Mouse (Mus musculus) embryonic facial prominence, embryonic 11.5 days (tissue): ENCODE measurements around the gene Cd82. TPM values are rescaled to one million over a fixed set of nuclear protein-coding genes. Genes with fewer than 3 reads are reported as not detected.

Experiments used
- ATAC-seq: fragments of 200-750 bp; cut with Nextera tagmentation; replicated peaks from 2 replicates; pipeline ENCODE4 v1.8.0; 2017; ENCODE audit warnings: low read depth; ENCODE audit not compliant: insufficient number of reproducible peaks, low FRiP score, low TSS enrichment
- DNase-seq: peaks from one replicate; pipeline ENCODE4 v3.0.0-alpha.2; 2015; ENCODE audit warnings: low spot score
- H3K27ac ChIP-seq: fragments of 300-500 bp; sonication (generic); replicated peaks from 2 replicates; pipeline ENCODE4 v1.5.1; 2014; ENCODE audit warnings: mild to moderate bottlenecking, low read depth, low read length, control low read depth
- H3K27me3 ChIP-seq: fragments of 300-500 bp; sonication (generic); 2 replicates; pipeline ENCODE4 v1.6.1; 2014; ENCODE audit warnings: mild to moderate bottlenecking, low read length, moderate library complexity, mixed read lengths; ENCODE audit not compliant: control insufficient read depth, insufficient read depth
- H3K36me3 ChIP-seq: fragments of 300-500 bp; sonication (generic); replicated peaks from 2 replicates; pipeline ENCODE4 v1.6.1; 2014; ENCODE audit warnings: low read depth, mild to moderate bottlenecking, low read length, moderate library complexity, mixed read lengths; ENCODE audit not compliant: control insufficient read depth, insufficient read depth
- H3K4me1 ChIP-seq: fragments of 300-500 bp; sonication (generic); 2 replicates; pipeline ENCODE4 v1.6.1; 2014; ENCODE audit warnings: low read length, mixed read lengths; ENCODE audit not compliant: control insufficient read depth, insufficient read depth
- H3K4me2 ChIP-seq: fragments of 300-500 bp; sonication (generic); 2 replicates; pipeline ENCODE4 v1.6.1; 2014; ENCODE audit warnings: low read depth, mild to moderate bottlenecking, control low read depth, low read length, moderate library complexity
- H3K4me3 ChIP-seq: fragments of 300-500 bp; sonication (generic); 2 replicates; pipeline ENCODE4 v1.5.1; 2014; ENCODE audit warnings: low read depth, low read length, control low read depth
- H3K9ac ChIP-seq: fragments of 300-500 bp; sonication (generic); replicated peaks from 2 replicates; pipeline ENCODE4 v1.6.1; 2014; ENCODE audit warnings: mild to moderate bottlenecking, control low read depth, low read length
- H3K9me3 ChIP-seq: fragments of 300-500 bp; sonication (generic); replicated peaks from 2 replicates; pipeline ENCODE4 v1.6.1; 2016; ENCODE audit warnings: mild to moderate bottlenecking, low read length, inconsistent platforms, mixed read lengths; ENCODE audit not compliant: control insufficient read depth
- WGBS: fragments of 180-500 bp; shearing (Covaris S2); extraction: QIAGEN DNeasy Blood & Tissue Kit; methylation state at CpG from one replicate; pipeline ENCODE4 v1.1.7; 2014; 5-methylcytosine and 5-hydroxymethylcytosine counted together
- polyA plus RNA-seq: library from polyadenylated mRNA; unstranded; fragments of >200 nt; fragmentation: Nextera tagmentation; extraction: Ambion mirVana; gene quantifications from 2 replicates; pipeline ENCODE4 v1.2.1, GENCODE M21; 2014

Gene Cd82
- polyA plus RNA-seq, 1 experiment from 2014 or later: 6.8 TPM

- ATAC-seq (no peak; the same call in 1 of the 2 replicates), DNase-seq (no peak)
- H3K27me3 ChIP-seq: no peaks in the 10 kb centered on the region
- no peaks in the 10 kb centered on the region for H3K9me3 ChIP-seq
- no peaks in the 10 kb centered on the region; the same call in 1 of the 2 replicates for H3K4me1 ChIP-seq
- 86% methylated on average over 7 of the region's 7 CpGs for WGBS
- H3K27ac ChIP-seq: no peak overlapping the region
- no peak overlapping the region for H3K9ac ChIP-seq
- H3K36me3 ChIP-seq: no peaks in the 10 kb centered on the region
- H3K4me2 ChIP-seq: no peak overlapping the region
- H3K4me3 ChIP-seq: no peak overlapping the region
Observed at GRCm38 (mm10) chr2:93476487-93476886, 13.5 kb upstream of the Cd82 start.

GRCm38 (mm10) chr2:93475040-93475439, 12.1 kb upstream of the Cd82 start:
- Histone ChIP-seq H3K27me3 (no peaks in the 10 kb centered on the region), H3K4me2 (no peak overlapping the region), H3K4me3 (no peak overlapping the region), H3K9ac (no peak overlapping the region), H3K4me1 (no peaks in the 10 kb centered on the region; the same call in none of the 2 replicates), H3K36me3 (no peaks in the 10 kb centered on the region), H3K27ac (no peak overlapping the region), H3K9me3 (no peaks in the 10 kb centered on the region)
- WGBS: 2% methylated on average over 11 of the region's 11 CpGs
- no peak; the same call in 1 of the 2 replicates for ATAC-seq
- peak; percentile 94 for DNase-seq

GRCm38 (mm10) chr2:93473915-93474314, 11.0 kb upstream of the Cd82 start:
- H3K36me3 ChIP-seq: no peaks in the 10 kb centered on the region
- ATAC-seq (no peak), DNase-seq (no peak)
- H3K4me1 ChIP-seq: no peaks in the 10 kb centered on the region; the same call in none of the 2 replicates
- H3K4me3 ChIP-seq: no peak overlapping the region
- no peak overlapping the region for H3K27ac ChIP-seq
- no peak overlapping the region for H3K4me2 ChIP-seq
- WGBS: 84% methylated on average over 9 of the region's 9 CpGs
- H3K9ac ChIP-seq: no peak overlapping the region
- no peaks in the 10 kb centered on the region for H3K27me3 ChIP-seq
- H3K9me3 ChIP-seq: no peaks in the 10 kb centered on the region

GRCm38 (mm10) chr2:93470849-93471576, 8.1 kb upstream of the Cd82 start:
- Histone ChIP-seq H3K27me3 (no peaks in the 10 kb centered on the region), H3K4me1 (no peaks in the 10 kb centered on the region; the same call in 1 of the 2 replicates), H3K4me2 (no peak overlapping the region; the same call in 1 of the 2 replicates), H3K36me3 (no peaks in the 10 kb centered on the region), H3K27ac (no peak overlapping the region), H3K4me3 (no peak overlapping the region), H3K9ac (no peak overlapping the region; the same call in 1 of the 2 replicates), H3K9me3 (no peaks in the 10 kb centered on the region)
- ATAC-seq (peak; percentile 19; the same call in 1 of the 2 replicates), DNase-seq (peak; percentile 88)
- WGBS: 7% methylated on average over 3 of the region's 3 CpGs

GRCm38 (mm10) chr2:93470127-93470526, 7.2 kb upstream of the Cd82 start:
- no peak overlapping the region for H3K27ac ChIP-seq
- H3K4me3 ChIP-seq: peak overlapping the region; percentile 23; the same call in 1 of the 2 replicates
- no peaks in the 10 kb centered on the region for H3K9me3 ChIP-seq
- no peaks in the 10 kb centered on the region for H3K27me3 ChIP-seq
- H3K4me2 ChIP-seq: peak overlapping the region; percentile 48
- DNase-seq: peak; percentile 76
- H3K4me1 ChIP-seq: no peaks in the 10 kb centered on the region; the same call in 1 of the 2 replicates
- 0 out of 2 replicates have a peak, but pooled peaks have one; percentile 44 for ATAC-seq
- 2% methylated on average over 9 of the region's 9 CpGs for whole genome bisulfite sequencing
- H3K9ac ChIP-seq: peak overlapping the region; percentile 53
- H3K36me3 ChIP-seq: no peaks in the 10 kb centered on the region

GRCm38 (mm10) chr2:93469118-93469517, 6.2 kb upstream of the Cd82 start:
- DNase-seq (peak; percentile 63), ATAC-seq (no peak)
- Histone ChIP-seq H3K4me1 (no peaks in the 10 kb centered on the region; the same call in 1 of the 2 replicates), H3K9me3 (no peaks in the 10 kb centered on the region), H3K9ac (no peak overlapping the region), H3K4me2 (no peak overlapping the region), H3K27ac (no peak overlapping the region), H3K27me3 (no peaks in the 10 kb centered on the region), H3K36me3 (no peaks in the 10 kb centered on the region), H3K4me3 (no peak overlapping the region)
- 6% methylated on average over 7 of the region's 7 CpGs for WGBS

- H3K4me1 ChIP-seq: no peaks in the 10 kb centered on the region; the same call in none of the 2 replicates
- DNase-seq (no peak), ATAC-seq (no peak)
- H3K9ac ChIP-seq: no peak overlapping the region
- 80% methylated on average over 3 of the region's 3 CpGs for WGBS
- H3K4me3 ChIP-seq: no peak overlapping the region
- H3K36me3 ChIP-seq: no peaks in the 10 kb centered on the region
- no peaks in the 10 kb centered on the region for H3K27me3 ChIP-seq
- no peak overlapping the region for H3K27ac ChIP-seq
- no peak overlapping the region for H3K4me2 ChIP-seq
- no peaks in the 10 kb centered on the region for H3K9me3 ChIP-seq
Observed at GRCm38 (mm10) chr2:93466314-93466713, 3.4 kb upstream of the Cd82 start.
